Mouse (Mus musculus) right cerebral cortex, postnatal 14 days (tissue): ENCODE results near the gene Gpr61.

Source experiments
- DNase-seq: peaks from one replicate; pipeline ENCODE4 v3.0.0; 2022

The Gpr61 gene

GRCm38 (mm10) chr3:108154656-108155055 is at the start of gene Gpr61:
TSS of gene Gpr61 (minus strand) at chr3:108154882.
- DNase-seq = peak; percentile 72

GRCm38 (mm10) chr3:108204470-108204869 is 49.8 kb upstream of the Gpr61 start:
- no peak for DNase-seq

GRCm38 (mm10) chr3:108203621-108204325 is 49.1 kb upstream of the Gpr61 start:
- DNase-seq = peak; percentile 82

GRCm38 (mm10) chr3:108203212-108203611 is 48.5 kb upstream of the Gpr61 start:
- DNase-seq = no peak

- no peak for DNase-seq
Measured at GRCm38 (mm10) chr3:108202506-108202905, 47.8 kb upstream of the Gpr61 start.

- peak; percentile 86 for DNase-seq
Measured at GRCm38 (mm10) chr3:108200329-108201323, 45.9 kb upstream of the Gpr61 start, which contains the start of gene Cyb561d1. TSS of gene Cyb561d1 (minus strand) at chr3:108201212.

- no peak for DNase-seq
Measured at GRCm38 (mm10) chr3:108199231-108199630, 44.5 kb upstream of the Gpr61 start.

- DNase-seq = peak; percentile 80
Measured at GRCm38 (mm10) chr3:108197066-108197497, 42.4 kb upstream of the Gpr61 start.

- DNase-seq = no peak
Measured at GRCm38 (mm10) chr3:108195941-108196590, 41.4 kb upstream of the Gpr61 start.

- no peak for DNase-seq
Measured at GRCm38 (mm10) chr3:108195287-108195686, 40.6 kb upstream of the Gpr61 start.

- no peak for DNase-seq
Measured at GRCm38 (mm10) chr3:108193686-108194085, 39.0 kb upstream of the Gpr61 start.

GRCm38 (mm10) chr3:108189897-108190296 is 35.2 kb upstream of the Gpr61 start:
- no peak for DNase-seq

GRCm38 (mm10) chr3:108188716-108189490 is 34.2 kb upstream of the Gpr61 start:
- no peak for DNase-seq

- DNase-seq = no peak
Measured at GRCm38 (mm10) chr3:108187111-108187795, 32.6 kb upstream of the Gpr61 start.

- DNase-seq = no peak
Measured at GRCm38 (mm10) chr3:108186098-108187047, 31.7 kb upstream of the Gpr61 start, which contains the start of gene Amigo1. TSS of gene Amigo1 (plus strand) at chr3:108186335.

GRCm38 (mm10) chr3:108185460-108186097 is 30.9 kb upstream of the Gpr61 start:
- DNase-seq = no peak

GRCm38 (mm10) chr3:108184742-108185141 is 30.1 kb upstream of the Gpr61 start:
- no peak for DNase-seq

- no peak for DNase-seq
Measured at GRCm38 (mm10) chr3:108180514-108180913, 25.8 kb upstream of the Gpr61 start.
